Mouse (Mus musculus) limb, embryonic 14.5 days (tissue): Measurements from ENCODE around the gene Kcng3. TPM values are rescaled to one million over a fixed set of nuclear protein-coding genes. Genes with fewer than 3 reads are reported as not detected.
A peak's percentile ranks its signal among the peaks of the same experiment; 100 is the strongest.

Source experiments
- ATAC-seq: fragments of 200-750 bp; cut with Nextera tagmentation; 2 replicates; pipeline ENCODE4 v1.8.0; 2017; ENCODE audit warnings: low read depth, moderate number of reproducible peaks, moderate TSS enrichment; ENCODE audit not compliant: low FRiP score
- DNase-seq: peaks from one replicate; pipeline ENCODE4 v3.0.0-alpha.2; 2015; ENCODE audit warnings: low spot score
- H3K27ac ChIP-seq: fragments of 300-500 bp; sonication (generic); replicated peaks from 2 replicates; pipeline ENCODE4 v1.5.1; 2014; ENCODE audit warnings: low read depth, mild to moderate bottlenecking, low read length, moderate library complexity, mixed read lengths
- H3K27me3 ChIP-seq: fragments of 300-500 bp; sonication (generic); 2 replicates; pipeline ENCODE4 v1.6.1; 2014; ENCODE audit warnings: low read length, mixed read lengths; ENCODE audit not compliant: control insufficient read depth, insufficient read depth
- H3K36me3 ChIP-seq: fragments of 300-500 bp; sonication (generic); 2 replicates; pipeline ENCODE4 v1.6.1; 2014; ENCODE audit warnings: mild to moderate bottlenecking, low read length, moderate library complexity, mixed read lengths; ENCODE audit not compliant: control insufficient read depth, insufficient read depth
- H3K4me1 ChIP-seq: fragments of 300-500 bp; sonication (generic); 2 replicates; pipeline ENCODE4 v1.6.1; 2014; ENCODE audit warnings: antibody characterized with exemption, low read length, mixed read lengths; ENCODE audit not compliant: control insufficient read depth, insufficient read depth
- H3K4me2 ChIP-seq: fragments of 300-500 bp; sonication (generic); replicated peaks from 2 replicates; pipeline ENCODE4 v1.6.1; 2014; ENCODE audit warnings: low read depth, mild to moderate bottlenecking, low read length, moderate library complexity; ENCODE audit not compliant: severe bottlenecking
- H3K4me3 ChIP-seq: fragments of 300-500 bp; sonication (generic); replicated peaks from 2 replicates; pipeline ENCODE4 v1.5.1; 2014; ENCODE audit warnings: low read length
- H3K9ac ChIP-seq: fragments of 300-500 bp; sonication (generic); 2 replicates; pipeline ENCODE4 v1.6.1; 2014; ENCODE audit warnings: mild to moderate bottlenecking, low read depth, low read length, moderate library complexity; ENCODE audit not compliant: severe bottlenecking
- H3K9me3 ChIP-seq: fragments of 300-500 bp; sonication (generic); 2 replicates; pipeline ENCODE4 v1.6.1; 2016; ENCODE audit warnings: low read length; ENCODE audit not compliant: control insufficient read depth
- POLR2A ChIP-seq: fragments of 200-500 bp; IDR thresholded peaks from 2 replicates; pipeline ENCODE4 v1.8.0; 2012; ENCODE audit warnings: inconsistent platforms, mild to moderate bottlenecking, moderate library complexity, borderline replicate concordance; ENCODE audit not compliant: insufficient read depth, insufficient read length; ENCODE audit errors: extremely low read depth
- WGBS: fragments of 180-500 bp; shearing (Covaris S2); extraction: QIAGEN DNeasy Blood & Tissue Kit; methylation state at CpG from one replicate; pipeline ENCODE4 v1.1.7; 2014; 5-methylcytosine and 5-hydroxymethylcytosine counted together
- polyA plus RNA-seq, 2 experiments: library from polyadenylated mRNA; depleted of rRNA in 1 of 2; stranded (reverse) in 1 of 2; unstranded in 1 of 2; fragments of >200 nt; fragmentation: Nextera tagmentation in 1 of 2; extraction: Ambion mirVana in 1 of 2; gene quantifications; 2 replicates each; pipeline versions ENCODE4 v1.2.1 to v1.2.3; 2012 to 2014

Kcng3 gene
- polyA plus RNA-seq (2012; rRNA removed) (0.06 and 0.08 TPM in 2 replicates), polyA plus RNA-seq (2014; fragmentation: Nextera tagmentation; extraction: Ambion mirVana) (not detected in 2 replicates)

DNA sequence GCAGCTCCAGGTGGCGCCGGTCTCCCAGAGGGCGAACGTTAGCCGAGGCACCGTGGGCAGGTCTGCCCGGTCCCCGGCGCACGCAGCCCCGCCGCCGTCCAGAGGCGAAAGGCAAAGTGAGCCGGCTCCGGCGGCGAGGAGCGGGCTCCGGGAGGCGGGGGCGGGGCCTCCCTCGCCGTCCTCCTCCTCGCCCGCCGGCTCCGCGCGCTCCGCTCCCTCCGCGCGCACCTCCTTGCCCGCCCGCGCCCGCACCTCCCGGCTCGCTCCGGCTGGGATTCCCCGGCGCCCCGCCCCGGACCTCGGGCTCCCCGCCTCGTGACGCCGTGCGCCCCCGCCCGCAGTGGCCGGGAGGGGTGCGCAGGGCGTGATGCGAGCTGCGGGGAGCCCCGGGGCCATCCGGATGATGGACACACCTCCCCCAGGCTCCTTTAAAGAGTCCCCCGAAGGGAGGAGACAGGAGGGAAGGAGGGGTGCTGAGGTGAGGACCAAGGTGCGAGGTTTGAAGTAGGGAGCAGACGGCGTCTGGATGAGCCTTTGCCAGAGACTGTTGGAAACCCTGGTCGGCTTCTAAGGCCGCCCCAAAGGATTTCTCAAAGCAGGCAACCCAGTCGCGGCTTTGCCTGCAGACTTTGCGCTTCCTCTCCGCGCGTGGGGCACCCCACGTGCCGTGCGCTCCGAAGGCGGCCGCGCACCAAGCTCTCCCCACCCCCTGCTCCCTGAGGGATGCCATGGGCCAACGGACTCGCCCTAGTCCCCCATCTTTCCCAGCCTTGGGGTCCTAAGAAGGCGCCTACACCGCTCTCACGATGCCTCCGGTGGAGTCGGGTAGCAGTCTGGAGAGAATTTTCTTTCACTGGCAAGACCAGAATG is at the start of gene Kcng3:
Gene Kcng3, minus strand, starts transcription at position 113 of the 870 bp plus-strand sequence.
- peaks cover 15% of the 10 kb centered on the region; the same call in 1 of the 2 replicates for H3K4me1 ChIP-seq
- peak within 1 kb of the TSS; percentile 51; the same call in 1 of the 2 replicates for H3K9ac ChIP-seq
- ATAC-seq (peak; percentile 47), DNase-seq (peak; percentile 27)
- TF ChIP-seq POLR2A, result no peak
- H3K27ac ChIP-seq, result no peak within 1 kb of the TSS
- H3K4me3 ChIP-seq, result peak within 1 kb of the TSS; percentile 54
- peaks cover 52% of the 10 kb centered on the region for H3K27me3 ChIP-seq
- 3% methylated on average over 66 of the region's 86 CpGs for WGBS
- no peaks in the 10 kb centered on the region for H3K9me3 ChIP-seq
- H3K36me3 ChIP-seq, result no peaks in the 10 kb centered on the region
- peak within 1 kb of the TSS; percentile 96 for H3K4me2 ChIP-seq

DNA sequence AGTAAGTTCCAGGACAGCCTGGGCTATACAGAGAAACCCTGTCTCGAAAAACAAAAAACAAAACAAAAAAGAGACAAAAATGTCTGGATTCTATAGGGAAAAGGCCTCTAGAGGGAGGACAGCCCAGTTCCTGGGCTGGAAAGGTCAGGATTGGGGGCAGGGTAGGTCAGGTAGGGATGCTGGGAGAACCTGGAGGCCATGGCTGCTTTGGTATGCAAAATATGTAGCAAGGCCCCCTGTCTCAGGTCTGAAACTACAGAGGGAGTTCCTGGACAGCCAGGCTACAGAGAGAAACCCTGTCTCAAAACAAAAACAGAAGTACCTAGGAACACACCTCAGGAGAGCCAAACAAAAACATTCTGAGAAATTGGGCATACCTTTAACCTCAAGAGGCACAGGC is 45.7 kb upstream of the Kcng3 start:
- ATAC-seq (no peak), DNase-seq (no peak)
- TF ChIP-seq POLR2A, result no peak
- H3K4me3 ChIP-seq, result no peak overlapping the region
- 76% methylated on average over 1 of the region's 1 CpGs for WGBS
- no peaks in the 10 kb centered on the region for H3K4me1 ChIP-seq
- H3K9ac ChIP-seq, result no peak overlapping the region
- no peaks in the 10 kb centered on the region for H3K27me3 ChIP-seq
- H3K36me3 ChIP-seq, result no peaks in the 10 kb centered on the region
- no peaks in the 10 kb centered on the region for H3K9me3 ChIP-seq
- H3K27ac ChIP-seq, result no peak overlapping the region
- no peak overlapping the region for H3K4me2 ChIP-seq

DNA sequence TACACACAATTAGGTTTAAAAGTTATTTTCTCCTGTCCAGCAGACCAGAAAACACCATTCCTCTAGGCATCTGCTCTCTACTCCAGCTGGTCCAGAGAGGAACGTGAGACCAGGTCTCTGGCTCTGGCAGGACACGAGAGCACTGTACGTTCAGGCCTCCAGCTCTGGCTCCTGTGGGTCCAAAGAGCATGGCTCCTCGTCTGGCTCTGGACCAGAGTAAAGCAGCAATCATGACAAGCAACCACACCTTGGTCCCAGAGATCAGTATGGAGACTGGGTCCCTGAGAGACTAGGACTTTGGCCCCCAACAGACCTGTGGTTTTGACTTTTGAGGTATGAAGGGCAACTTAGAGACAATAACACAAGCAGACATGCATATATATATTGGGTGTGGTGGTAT is 41.0 kb upstream of the Kcng3 start:
- H3K4me1 ChIP-seq, result no peaks in the 10 kb centered on the region
- no peak for TF ChIP-seq POLR2A
- H3K4me3 ChIP-seq, result no peak overlapping the region
- H3K27ac ChIP-seq, result no peak overlapping the region
- no peaks in the 10 kb centered on the region for H3K36me3 ChIP-seq
- DNase-seq, result no peak
- ATAC-seq, result no peak
- H3K27me3 ChIP-seq, result no peaks in the 10 kb centered on the region
- no peak overlapping the region for H3K9ac ChIP-seq
- H3K4me2 ChIP-seq, result no peak overlapping the region
- no peaks in the 10 kb centered on the region for H3K9me3 ChIP-seq
- 83% methylated on average over 4 of the region's 4 CpGs for WGBS

DNA sequence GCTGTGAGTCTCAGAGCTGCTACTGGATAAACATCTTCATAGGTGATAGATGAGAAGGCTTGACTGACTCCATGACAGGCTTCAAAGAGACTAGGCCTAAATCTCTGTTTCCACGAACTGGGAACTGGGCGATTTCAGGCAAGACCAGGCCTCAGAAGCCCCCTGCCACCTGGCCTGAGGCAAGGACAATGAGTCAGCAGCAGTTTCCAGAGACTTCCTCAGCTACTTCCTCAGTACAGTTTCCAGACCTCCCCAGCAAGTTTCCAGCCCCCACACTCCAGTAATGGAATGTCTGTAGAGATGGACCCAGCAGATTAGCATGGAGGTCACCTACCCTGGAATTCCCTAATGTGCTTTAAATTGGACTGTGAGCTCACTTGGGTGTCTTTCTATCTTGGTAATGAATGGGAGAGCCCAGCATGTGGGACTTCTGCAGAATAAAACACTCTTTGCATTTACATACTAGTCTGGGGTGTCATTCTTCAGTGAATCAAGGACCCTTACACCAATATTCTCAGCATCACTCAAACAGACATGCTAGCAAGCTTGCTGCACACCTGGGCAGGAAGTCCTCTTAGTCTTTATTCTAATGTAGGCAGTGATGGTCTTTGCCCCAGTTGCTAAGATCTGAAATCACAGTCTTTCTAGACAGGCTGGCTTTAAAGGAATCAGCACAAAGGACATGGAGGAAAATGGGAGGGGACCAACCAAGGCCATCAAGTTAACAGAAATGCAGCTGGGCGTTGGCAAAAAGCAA is 36.4 kb upstream of the Kcng3 start:
- Histone ChIP-seq H3K9me3 (no peaks in the 10 kb centered on the region), H3K4me3 (no peak overlapping the region), H3K9ac (no peak overlapping the region), H3K27ac (no peak overlapping the region), H3K27me3 (no peaks in the 10 kb centered on the region), H3K4me2 (no peak overlapping the region), H3K4me1 (no peaks in the 10 kb centered on the region), H3K36me3 (no peaks in the 10 kb centered on the region)
- TF ChIP-seq POLR2A, result no peak
- DNase-seq (no peak), ATAC-seq (no peak)
- WGBS, result 85% methylated on average over 3 of the region's 3 CpGs

DNA sequence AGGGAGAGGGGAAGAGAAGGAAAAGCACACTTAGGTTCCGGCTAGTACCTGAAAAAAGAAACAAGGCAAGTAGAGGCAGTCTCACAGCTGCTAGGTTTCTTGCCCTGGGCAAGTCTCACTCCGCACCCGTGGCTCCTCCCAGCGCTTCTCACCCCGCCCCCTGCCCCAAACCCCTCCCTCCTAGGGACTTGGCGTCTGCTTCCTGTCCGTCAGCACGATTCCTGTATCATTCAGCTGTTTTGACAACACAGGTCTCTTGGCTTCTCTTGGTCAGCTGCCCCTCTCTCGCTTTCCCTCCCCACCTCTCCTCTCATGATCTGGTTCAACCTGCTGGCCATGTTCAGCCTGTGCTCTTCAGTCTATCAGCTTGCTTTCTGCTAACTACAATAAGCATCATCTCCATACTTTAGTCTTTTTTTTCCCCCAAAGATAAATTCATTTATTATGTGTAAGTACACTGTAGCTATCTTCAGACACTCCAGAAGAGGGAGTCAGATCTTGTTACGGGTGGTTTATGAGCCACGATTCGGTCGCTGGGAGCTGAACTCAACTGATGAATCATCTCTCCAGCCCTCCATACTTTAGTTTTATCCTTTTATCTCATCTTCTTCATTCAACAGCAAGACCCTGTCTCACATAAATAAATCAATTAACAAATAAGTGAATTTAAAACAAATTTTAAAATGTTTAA is 35.0 kb upstream of the Kcng3 start:
- Histone ChIP-seq H3K27me3 (no peaks in the 10 kb centered on the region), H3K9me3 (no peaks in the 10 kb centered on the region), H3K4me3 (no peak overlapping the region), H3K9ac (no peak overlapping the region), H3K27ac (no peak overlapping the region), H3K36me3 (no peaks in the 10 kb centered on the region), H3K4me1 (no peaks in the 10 kb centered on the region), H3K4me2 (no peak overlapping the region)
- no peak for TF ChIP-seq POLR2A
- WGBS, result 69% methylated on average over 13 of the region's 13 CpGs
- no peak for ATAC-seq
- DNase-seq, result peak; percentile 12
